Mouse (Mus musculus) heart, embryonic 10.5 days (tissue): ENCODE measurements around the gene Iqck. TPM values are rescaled to one million over a fixed set of nuclear protein-coding genes. Genes with fewer than 3 reads are reported as not detected.

Source experiments
- DNase-seq: peaks from one replicate; pipeline ENCODE4 v3.0.0-alpha.2; 2017; ENCODE audit warnings: low spot score
- H3K27ac ChIP-seq: fragments of 300-500 bp; sonication (generic); 2 replicates; pipeline ENCODE4 v1.5.1; 2016; ENCODE audit warnings: mild to moderate bottlenecking
- H3K27me3 ChIP-seq: fragments of 300-500 bp; sonication (generic); 2 replicates; pipeline ENCODE4 v1.6.1; 2016; ENCODE audit warnings: mild to moderate bottlenecking; ENCODE audit not compliant: poor library complexity, insufficient read depth, severe bottlenecking
- H3K36me3 ChIP-seq: fragments of 300-500 bp; sonication (generic); 2 replicates; pipeline ENCODE4 v1.6.1; 2016; ENCODE audit warnings: mild to moderate bottlenecking, moderate library complexity
- H3K4me1 ChIP-seq: fragments of 300-500 bp; sonication (generic); 2 replicates; pipeline ENCODE4 v1.6.1; 2016; ENCODE audit warnings: mild to moderate bottlenecking
- H3K4me3 ChIP-seq: fragments of 300-500 bp; sonication (generic); 2 replicates; pipeline ENCODE4 v1.5.1; 2016; ENCODE audit warnings: mild to moderate bottlenecking, moderate library complexity
- H3K9me3 ChIP-seq: fragments of 300-500 bp; sonication (generic); 2 replicates; pipeline ENCODE4 v1.6.1; 2016; ENCODE audit warnings: mild to moderate bottlenecking, moderate library complexity
- WGBS: fragments of 180-500 bp; shearing (Covaris S2); methylation state at CpG from one replicate; pipeline ENCODE4 v1.1.7; 2016; 5-methylcytosine and 5-hydroxymethylcytosine counted together
- polyA plus RNA-seq: library from polyadenylated mRNA; unstranded; fragments of >200 nt; fragmentation: Nextera tagmentation; extraction: Ambion mirVana; gene quantifications from 2 replicates; pipeline ENCODE4 v1.2.1, GENCODE M21; 2016

Gene Iqck
- polyA plus RNA-seq, 1 experiment from 2014 or later, result 1.6 TPM

DNA sequence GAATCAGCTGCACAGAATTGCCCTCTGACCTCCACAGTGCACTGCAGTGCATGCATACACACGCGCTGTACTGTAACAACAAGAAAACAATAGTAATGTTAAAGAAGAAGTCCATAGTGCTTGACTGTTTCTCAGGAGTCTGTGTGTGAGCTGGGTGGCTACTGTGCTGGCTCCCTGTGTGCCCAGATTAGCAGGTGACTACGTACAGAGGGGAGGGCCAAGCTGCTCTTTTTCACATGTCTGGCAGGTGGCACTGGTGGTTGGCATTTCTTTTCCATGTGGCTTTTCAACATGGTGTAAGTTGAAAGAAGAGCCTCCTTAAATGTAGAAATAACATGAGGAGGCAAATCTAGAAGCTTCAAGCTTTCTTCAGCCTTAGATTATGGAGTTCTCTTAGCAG, 72.8 kb downstream of the Iqck start:
- no peaks in the 10 kb centered on the region for H3K36me3 ChIP-seq
- no peaks in the 10 kb centered on the region for H3K27me3 ChIP-seq
- no peak overlapping the region for H3K4me3 ChIP-seq
- WGBS, result 92% methylated on average over 3 of the region's 3 CpGs
- H3K27ac ChIP-seq, result no peak overlapping the region
- peaks cover 18% of the 10 kb centered on the region for H3K4me1 ChIP-seq
- H3K9me3 ChIP-seq, result no peaks in the 10 kb centered on the region
- no peak for DNase-seq

DNA sequence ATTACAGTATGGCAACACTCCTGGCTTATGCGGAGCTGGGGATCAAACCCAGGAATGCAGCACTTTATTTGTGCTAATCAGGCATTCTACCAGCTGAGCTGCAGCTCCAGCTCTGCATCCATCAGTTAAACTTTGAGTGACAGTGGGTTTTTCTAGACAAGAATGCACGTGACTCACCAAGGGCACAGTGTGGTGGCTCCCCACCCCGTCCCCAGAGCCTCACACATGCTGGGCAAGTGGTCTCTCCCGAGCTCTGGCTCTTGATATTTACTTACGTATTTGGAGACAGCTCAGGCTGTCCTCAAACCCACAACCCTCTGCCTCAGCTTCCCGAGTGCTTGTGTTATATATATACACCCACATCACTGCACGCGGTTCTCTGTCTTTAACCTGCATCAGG, 73.4 kb downstream of the Iqck start:
- no peaks in the 10 kb centered on the region for H3K36me3 ChIP-seq
- WGBS, result 52% methylated on average over 8 of the region's 8 CpGs
- no peak overlapping the region for H3K4me3 ChIP-seq
- no peak for DNase-seq
- no peak overlapping the region for H3K27ac ChIP-seq
- H3K9me3 ChIP-seq, result no peaks in the 10 kb centered on the region
- H3K27me3 ChIP-seq, result no peaks in the 10 kb centered on the region
- peaks cover 18% of the 10 kb centered on the region for H3K4me1 ChIP-seq

- DNase-seq, result peak; percentile 80
- H3K4me3 ChIP-seq, result peak overlapping the region; percentile 43
- H3K27me3 ChIP-seq, result no peaks in the 10 kb centered on the region
- peaks cover 18% of the 10 kb centered on the region for H3K4me1 ChIP-seq
- peak overlapping the region; percentile 69 for H3K27ac ChIP-seq
- WGBS, result 13% methylated on average over 16 of the region's 16 CpGs
- H3K36me3 ChIP-seq, result no peaks in the 10 kb centered on the region
- H3K9me3 ChIP-seq, result no peaks in the 10 kb centered on the region
Measured at GRCm38 (mm10) chr7:118929601-118930311, 74.2 kb downstream of the Iqck start.

DNA sequence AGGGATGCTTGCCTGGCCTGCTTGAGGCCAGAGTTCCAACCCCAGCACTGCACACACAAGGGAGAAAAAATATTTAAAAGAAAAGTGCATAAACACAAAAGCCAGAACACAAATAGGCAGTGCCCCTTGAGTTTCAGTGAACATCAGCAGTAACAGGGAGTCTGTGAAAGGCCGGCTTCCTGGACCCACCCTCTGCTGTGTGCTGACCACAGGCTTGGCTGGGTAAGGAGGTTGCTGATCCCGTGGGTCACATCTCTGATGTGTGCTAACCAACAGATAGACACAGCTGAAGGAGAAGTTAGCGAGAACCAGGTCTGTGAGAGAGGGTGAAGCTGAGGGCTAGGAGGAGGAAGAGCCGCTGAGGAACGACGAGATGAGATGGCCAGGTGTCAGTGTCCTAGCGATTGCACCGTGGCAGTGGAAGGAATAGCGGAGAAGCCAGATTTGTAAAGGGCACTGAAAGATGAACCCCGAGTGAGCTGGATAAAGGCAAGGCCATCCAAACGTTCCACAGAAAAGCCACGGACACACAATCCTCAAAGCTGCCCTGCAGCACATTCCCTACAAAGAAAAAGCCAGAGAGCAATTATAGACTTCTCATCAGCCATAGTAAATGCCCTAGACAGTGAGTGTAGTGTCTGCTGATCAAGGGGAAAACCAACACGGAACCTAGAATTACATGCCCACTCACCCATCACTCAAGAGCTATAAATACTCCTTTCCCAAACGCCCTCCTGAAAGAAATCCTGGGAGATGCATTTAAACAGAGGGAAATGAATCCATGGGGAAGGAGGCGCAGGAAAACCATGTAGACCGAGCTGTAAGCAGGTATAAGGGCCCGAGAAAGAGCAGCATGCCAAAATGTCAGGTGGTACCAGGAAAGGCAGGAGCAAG, 76.2 kb downstream of the Iqck start:
- no peak overlapping the region for H3K4me3 ChIP-seq
- no peaks in the 10 kb centered on the region for H3K27me3 ChIP-seq
- H3K9me3 ChIP-seq, result no peaks in the 10 kb centered on the region
- no peaks in the 10 kb centered on the region for H3K36me3 ChIP-seq
- H3K4me1 ChIP-seq, result peaks cover 18% of the 10 kb centered on the region
- DNase-seq, result no peak
- H3K27ac ChIP-seq, result no peak overlapping the region
- WGBS, result 77% methylated on average over 17 of the region's 17 CpGs

GRCm38 (mm10) chr7:118935306-118935705, 79.8 kb downstream of the Iqck start:
- no peak for DNase-seq

DNA sequence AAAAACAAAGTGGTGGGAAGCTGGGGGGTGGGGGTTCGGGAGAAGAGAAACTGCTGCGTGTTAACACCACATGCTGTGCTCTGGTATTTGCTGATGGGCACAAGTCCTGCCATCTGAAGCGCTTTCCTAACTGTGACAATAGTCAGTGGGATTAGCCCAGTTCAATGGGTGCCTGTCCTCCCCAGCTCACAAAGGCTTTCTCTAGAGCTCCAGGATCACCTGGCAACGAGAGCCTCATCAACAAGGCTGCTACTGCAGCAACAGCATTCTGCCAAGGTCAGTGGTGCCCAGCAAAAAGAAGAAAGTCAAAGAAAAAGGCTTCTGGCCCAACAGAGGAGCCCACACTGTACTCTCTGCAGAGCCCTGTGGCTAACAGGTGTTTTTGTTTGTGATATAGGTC, 81.3 kb downstream of the Iqck start:
- no peaks in the 10 kb centered on the region for H3K36me3 ChIP-seq
- H3K4me1 ChIP-seq, result peaks cover 6% of the 10 kb centered on the region; the same call in 1 of the 2 replicates
- H3K27ac ChIP-seq, result no peak overlapping the region
- no peaks in the 10 kb centered on the region for H3K9me3 ChIP-seq
- no peak for DNase-seq
- no peaks in the 10 kb centered on the region for H3K27me3 ChIP-seq
- H3K4me3 ChIP-seq, result no peak overlapping the region
- WGBS, result 32% methylated on average over 4 of the region's 4 CpGs

More at GRCm38 (mm10) chr7:118935306-118935705, 79.8 kb downstream of the Iqck start:
- 48% methylated on average over 2 of the region's 2 CpGs for WGBS
- peaks cover 8% of the 10 kb centered on the region; the same call in 1 of the 2 replicates for H3K4me1 ChIP-seq
- no peaks in the 10 kb centered on the region for H3K27me3 ChIP-seq
- H3K9me3 ChIP-seq, result no peaks in the 10 kb centered on the region
- H3K36me3 ChIP-seq, result no peaks in the 10 kb centered on the region
- H3K4me3 ChIP-seq, result no peak overlapping the region
- no peak overlapping the region for H3K27ac ChIP-seq

DNA sequence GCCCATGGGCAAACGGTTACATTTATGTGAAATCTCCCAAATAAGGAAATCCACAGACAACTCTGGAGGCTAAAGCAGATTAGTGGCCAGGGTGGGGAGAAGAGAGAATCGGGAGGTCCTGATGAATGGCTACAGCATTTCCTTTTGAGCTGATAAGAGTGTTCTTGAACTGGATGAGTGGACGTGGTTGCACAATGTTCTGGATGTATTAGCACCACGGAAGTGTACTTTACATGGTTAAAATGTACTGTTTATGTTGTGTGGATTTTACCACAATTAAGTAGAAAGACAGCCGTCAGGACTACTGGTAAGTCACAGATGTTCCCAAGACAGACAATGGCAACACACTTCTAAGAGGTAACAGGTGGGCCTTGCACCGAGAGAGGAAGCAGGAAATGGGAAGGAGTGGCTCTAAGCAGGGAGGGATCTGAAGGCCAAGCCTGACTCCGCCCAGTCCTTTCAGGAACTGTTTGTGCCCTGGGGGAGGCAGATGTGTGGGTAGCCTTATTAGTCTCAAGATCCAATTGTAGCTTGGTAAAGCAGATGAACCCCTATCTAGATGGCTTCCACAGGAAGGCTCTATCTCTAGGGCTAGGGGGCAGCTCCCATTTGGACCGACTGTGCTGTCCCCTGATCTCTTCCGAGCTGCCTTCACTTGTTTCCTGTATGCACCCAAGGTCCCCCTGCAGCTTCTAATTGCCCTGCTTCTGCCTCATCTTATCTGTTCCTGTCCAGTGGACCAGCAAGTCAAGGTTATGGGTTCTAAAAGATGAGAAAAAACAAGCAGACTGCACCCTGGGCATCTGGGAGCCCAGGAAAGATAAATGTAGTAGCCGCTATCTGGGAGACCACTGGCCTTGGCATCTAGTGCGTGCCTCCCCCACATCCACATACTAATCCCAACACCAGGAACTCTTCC, 82.2 kb downstream of the Iqck start:
- H3K4me1 ChIP-seq, result 0 out of 2 replicates have a peak, but pooled peaks cover 6% of the 10 kb centered on the region
- 54% methylated on average over 11 of the region's 11 CpGs for WGBS

GRCm38 (mm10) chr7:118942297-118942696, 86.7 kb downstream of the Iqck start:
- no peak for DNase-seq
- WGBS, result 75% methylated on average over 3 of the region's 3 CpGs

More for the DNA sequence above, 82.2 kb downstream of the Iqck start:
- DNase-seq, result no peak
- no peaks in the 10 kb centered on the region for H3K36me3 ChIP-seq
- no peaks in the 10 kb centered on the region for H3K27me3 ChIP-seq
- H3K27ac ChIP-seq, result 0 out of 2 replicates have a peak overlapping the region, but pooled peaks have one; percentile 3
- H3K4me3 ChIP-seq, result no peak overlapping the region
- no peaks in the 10 kb centered on the region for H3K9me3 ChIP-seq

DNA sequence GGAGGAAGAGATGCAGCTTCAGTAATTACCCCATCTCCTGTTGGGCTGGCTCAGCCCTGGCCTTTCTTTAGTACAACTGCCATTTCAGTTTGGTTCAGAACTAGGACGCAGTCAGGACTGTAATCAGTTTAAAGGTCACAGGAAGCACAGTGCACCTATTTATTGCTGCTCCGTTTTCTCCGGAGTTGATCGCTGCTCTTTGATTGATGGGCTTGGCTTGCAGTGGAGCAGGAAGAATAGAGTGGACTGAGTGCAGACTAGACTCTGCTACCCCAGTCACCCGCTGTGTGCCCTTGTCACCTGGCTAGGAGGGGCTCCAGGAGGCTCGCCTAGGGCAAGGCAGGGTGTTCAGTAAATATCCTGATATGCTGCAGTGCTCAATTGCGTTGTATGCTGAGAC, 87.6 kb downstream of the Iqck start:
- 59% methylated on average over 7 of the region's 7 CpGs for WGBS
- H3K9me3 ChIP-seq, result no peaks in the 10 kb centered on the region
- no peak overlapping the region for H3K4me3 ChIP-seq
- no peaks in the 10 kb centered on the region for H3K27me3 ChIP-seq
- H3K4me1 ChIP-seq, result peaks cover 13% of the 10 kb centered on the region
- DNase-seq, result no peak
- no peaks in the 10 kb centered on the region for H3K36me3 ChIP-seq
- no peak overlapping the region for H3K27ac ChIP-seq

More at GRCm38 (mm10) chr7:118942297-118942696, 86.7 kb downstream of the Iqck start:
- Histone ChIP-seq H3K4me3 (no peak overlapping the region), H3K27me3 (no peaks in the 10 kb centered on the region), H3K36me3 (no peaks in the 10 kb centered on the region), H3K9me3 (no peaks in the 10 kb centered on the region), H3K4me1 (peaks cover 20% of the 10 kb centered on the region), H3K27ac (no peak overlapping the region)

- DNase-seq, result no peak
- H3K4me1 ChIP-seq, result peaks cover 13% of the 10 kb centered on the region
- H3K36me3 ChIP-seq, result no peaks in the 10 kb centered on the region
- H3K27me3 ChIP-seq, result no peaks in the 10 kb centered on the region
- 13% methylated on average over 2 of the region's 2 CpGs for WGBS
- no peak overlapping the region for H3K4me3 ChIP-seq
- H3K27ac ChIP-seq, result no peak overlapping the region
- H3K9me3 ChIP-seq, result no peaks in the 10 kb centered on the region
Measured at GRCm38 (mm10) chr7:118944884-118945283, 89.3 kb downstream of the Iqck start.

DNA sequence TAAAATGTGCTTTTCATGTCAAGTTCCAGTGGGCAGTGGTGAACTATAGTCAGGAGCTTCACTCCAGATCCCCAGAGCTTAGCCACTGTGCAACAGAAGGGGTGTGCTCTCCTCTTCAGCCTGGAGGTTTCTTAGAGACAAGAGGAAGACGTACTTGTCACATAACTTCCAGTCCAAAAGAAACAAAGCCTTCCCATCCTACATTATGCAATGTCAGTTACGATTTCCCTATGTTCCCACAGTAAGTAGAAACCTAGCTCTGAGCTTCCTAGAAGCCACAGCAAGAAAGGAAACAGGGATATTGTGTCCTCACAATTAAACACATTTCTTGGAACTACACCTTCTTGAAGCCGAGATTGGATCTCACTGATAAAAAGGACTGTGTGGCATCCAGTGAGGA, 91.7 kb downstream of the Iqck start:
- H3K27me3 ChIP-seq, result no peaks in the 10 kb centered on the region
- no peak overlapping the region for H3K4me3 ChIP-seq
- H3K9me3 ChIP-seq, result no peaks in the 10 kb centered on the region
- H3K4me1 ChIP-seq, result peaks cover 13% of the 10 kb centered on the region
- DNase-seq, result no peak
- H3K27ac ChIP-seq, result no peak overlapping the region
- 58% methylated on average over 3 of the region's 3 CpGs for WGBS
- H3K36me3 ChIP-seq, result no peaks in the 10 kb centered on the region

GRCm38 (mm10) chr7:118948677-118949282, 93.2 kb downstream of the Iqck start:
- Histone ChIP-seq H3K36me3 (no peaks in the 10 kb centered on the region), H3K9me3 (no peaks in the 10 kb centered on the region), H3K27me3 (no peaks in the 10 kb centered on the region), H3K4me3 (no peak overlapping the region), H3K27ac (no peak overlapping the region), H3K4me1 (peaks cover 11% of the 10 kb centered on the region; the same call in 1 of the 2 replicates)
- DNase-seq, result no peak
- 69% methylated on average over 2 of the region's 2 CpGs for WGBS
